Mouse (Mus musculus): ENCODE measurements around the gene Klk1b8. TPM values are rescaled to one million over a fixed set of nuclear protein-coding genes. Genes with fewer than 3 reads are reported as not detected.

Gene Klk1b8
- polyA plus RNA-seq, 1 experiment from 2014 or later: not detected

Other genes with a start within 250 kb of the Klk1b8 start
- gene Klk13, start 238.1 kb upstream of the Klk1b8 start, polyA plus RNA-seq (2016; fragmentation: Nextera tagmentation; extraction: Ambion mirVana): 0.36 and 0.73 TPM in 2 replicates
- not detected in 2 replicates for gene Klk12, start 181.8 kb upstream of the Klk1b8 start, polyA plus RNA-seq (2016; fragmentation: Nextera tagmentation; extraction: Ambion mirVana)
- gene Klk11, start 176.1 kb upstream of the Klk1b8 start, polyA plus RNA-seq (2016; fragmentation: Nextera tagmentation; extraction: Ambion mirVana): 0.13 and 0.27 TPM in 2 replicates
- gene Klk10, start 169.6 kb upstream of the Klk1b8 start, polyA plus RNA-seq (2016; fragmentation: Nextera tagmentation; extraction: Ambion mirVana): 0.46 and 0.87 TPM in 2 replicates
- gene Klk9, start 158.8 kb upstream of the Klk1b8 start, polyA plus RNA-seq (2016; fragmentation: Nextera tagmentation; extraction: Ambion mirVana): 0.14 TPM in 1 of 2 replicates, not detected in the other
- gene Klk8, start 153.1 kb upstream of the Klk1b8 start, polyA plus RNA-seq (2016; fragmentation: Nextera tagmentation; extraction: Ambion mirVana): 14.5 and 17.2 TPM in 2 replicates
- gene Klk7, start 139.4 kb upstream of the Klk1b8 start, polyA plus RNA-seq (2016; fragmentation: Nextera tagmentation; extraction: Ambion mirVana): not detected in 2 replicates
- 0.20 and 0.24 TPM in 2 replicates for gene Klk6, start 126.2 kb upstream of the Klk1b8 start, polyA plus RNA-seq (2016; fragmentation: Nextera tagmentation; extraction: Ambion mirVana)
- 0.18 TPM in 1 of 2 replicates, not detected in the other for gene Klk5, start 108.7 kb upstream of the Klk1b8 start, polyA plus RNA-seq (2016; fragmentation: Nextera tagmentation; extraction: Ambion mirVana)
- gene Klk4, start 69.5 kb upstream of the Klk1b8 start, polyA plus RNA-seq (2016; fragmentation: Nextera tagmentation; extraction: Ambion mirVana): 0.38 TPM in 1 of 2 replicates, not detected in the other
- gene Klk15, start 16.9 kb upstream of the Klk1b8 start, polyA plus RNA-seq (2016; fragmentation: Nextera tagmentation; extraction: Ambion mirVana): not detected in 2 replicates
- not detected in 2 replicates for gene Klk1b1, start 16.1 kb downstream of the Klk1b8 start, polyA plus RNA-seq (2016; fragmentation: Nextera tagmentation; extraction: Ambion mirVana)
- not detected in 2 replicates for gene Klk1b9, start 25.4 kb downstream of the Klk1b8 start, polyA plus RNA-seq (2016; fragmentation: Nextera tagmentation; extraction: Ambion mirVana)
- gene Klk1b11, start 45.2 kb downstream of the Klk1b8 start, polyA plus RNA-seq (2016; fragmentation: Nextera tagmentation; extraction: Ambion mirVana): not detected in 2 replicates
- not detected in 2 replicates for gene Klk1b26, start 61.5 kb downstream of the Klk1b8 start, polyA plus RNA-seq (2016; fragmentation: Nextera tagmentation; extraction: Ambion mirVana)
- not detected in 2 replicates for gene Klk1b27, start 101.6 kb downstream of the Klk1b8 start, polyA plus RNA-seq (2016; fragmentation: Nextera tagmentation; extraction: Ambion mirVana)
- not detected in 2 replicates for gene Klk1b21, start 151.7 kb downstream of the Klk1b8 start, polyA plus RNA-seq (2016; fragmentation: Nextera tagmentation; extraction: Ambion mirVana)
- gene Klk1b22, start 162.0 kb downstream of the Klk1b8 start, polyA plus RNA-seq (2016; fragmentation: Nextera tagmentation; extraction: Ambion mirVana): not detected in 2 replicates
- not detected in 2 replicates for gene Klk1b16, start 186.1 kb downstream of the Klk1b8 start, polyA plus RNA-seq (2016; fragmentation: Nextera tagmentation; extraction: Ambion mirVana)
- not detected in 2 replicates for gene Klk1b24, start 237.6 kb downstream of the Klk1b8 start, polyA plus RNA-seq (2016; fragmentation: Nextera tagmentation; extraction: Ambion mirVana)
- not detected in 2 replicates for gene Klk1b3, start 247.5 kb downstream of the Klk1b8 start, polyA plus RNA-seq (2016; fragmentation: Nextera tagmentation; extraction: Ambion mirVana)

Data from embryonic facial prominence, embryonic 12.5 days (tissue).